Mouse (Mus musculus) embryonic facial prominence, embryonic 15.5 days (tissue): ENCODE results near the gene Cdc26. TPM values are rescaled to one million over a fixed set of nuclear protein-coding genes. Genes with fewer than 3 reads are reported as not detected.

Source experiments
- ATAC-seq: fragments of 200-750 bp; cut with Nextera tagmentation; 2 replicates; pipeline ENCODE4 v1.8.0; 2017; ENCODE audit warnings: low read depth, moderate TSS enrichment; ENCODE audit not compliant: insufficient number of reproducible peaks, low FRiP score, low TSS enrichment
- H3K27ac ChIP-seq: fragments of 300-500 bp; sonication (generic); replicated peaks from 2 replicates; pipeline ENCODE4 v1.5.1; 2015; ENCODE audit warnings: mild to moderate bottlenecking, inconsistent platforms
- H3K27me3 ChIP-seq: fragments of 300-500 bp; sonication (generic); 2 replicates; pipeline ENCODE4 v1.6.1; 2015; ENCODE audit warnings: inconsistent platforms
- H3K36me3 ChIP-seq: fragments of 300-500 bp; sonication (generic); 2 replicates; pipeline ENCODE4 v1.6.1; 2015; ENCODE audit warnings: mild to moderate bottlenecking, inconsistent platforms
- H3K4me1 ChIP-seq: fragments of 300-500 bp; sonication (generic); 2 replicates; pipeline ENCODE4 v1.6.1; 2015; ENCODE audit warnings: inconsistent platforms
- H3K4me2 ChIP-seq: fragments of 300-500 bp; sonication (generic); replicated peaks from 2 replicates; pipeline ENCODE4 v1.6.1; 2015; ENCODE audit warnings: mild to moderate bottlenecking, inconsistent platforms
- H3K4me3 ChIP-seq: fragments of 300-500 bp; sonication (generic); replicated peaks from 2 replicates; pipeline ENCODE4 v1.5.1; 2015; ENCODE audit warnings: mild to moderate bottlenecking, inconsistent platforms
- H3K9ac ChIP-seq: fragments of 300-500 bp; sonication (generic); 2 replicates; pipeline ENCODE4 v1.6.1; 2015; ENCODE audit warnings: inconsistent platforms
- H3K9me3 ChIP-seq: fragments of 300-500 bp; sonication (generic); replicated peaks from 2 replicates; pipeline ENCODE4 v1.6.1; 2016; ENCODE audit warnings: inconsistent platforms
- WGBS: fragments of 180-500 bp; shearing (Covaris S2); methylation state at CpG from one replicate; pipeline ENCODE4 v1.1.7; 2015; 5-methylcytosine and 5-hydroxymethylcytosine counted together
- polyA plus RNA-seq: library from polyadenylated mRNA; unstranded; fragments of >200 nt; fragmentation: Nextera tagmentation; extraction: Ambion mirVana; gene quantifications from 2 replicates; pipeline ENCODE4 v1.2.1, GENCODE M21; 2015

The Cdc26 gene
- polyA plus RNA-seq, 1 experiment from 2014 or later: 149 TPM

- Histone ChIP-seq H3K4me3 (no peak overlapping the region), H3K4me2 (no peak overlapping the region), H3K27me3 (no peaks in the 10 kb centered on the region), H3K27ac (no peak overlapping the region), H3K9ac (no peak overlapping the region), H3K4me1 (no peaks in the 10 kb centered on the region), H3K9me3 (no peaks in the 10 kb centered on the region), H3K36me3 (peaks cover 76% of the 10 kb centered on the region)
- 82% methylated on average over 4 of the region's 4 CpGs for WGBS
- ATAC-seq: no peak
Observed at GRCm38 (mm10) chr4:62397616-62398365, 10.7 kb downstream of the Cdc26 start.

GRCm38 (mm10) chr4:62395806-62396205, 12.6 kb downstream of the Cdc26 start:
- Histone ChIP-seq H3K4me3 (no peak overlapping the region), H3K9ac (no peak overlapping the region), H3K4me1 (no peaks in the 10 kb centered on the region), H3K36me3 (peaks cover 76% of the 10 kb centered on the region), H3K4me2 (no peak overlapping the region), H3K27me3 (no peaks in the 10 kb centered on the region), H3K27ac (no peak overlapping the region), H3K9me3 (no peaks in the 10 kb centered on the region)
- 84% methylated on average over 1 of the region's 1 CpGs for WGBS
- ATAC-seq: no peak

- Histone ChIP-seq H3K9me3 (no peaks in the 10 kb centered on the region), H3K36me3 (peaks cover 68% of the 10 kb centered on the region), H3K4me1 (no peaks in the 10 kb centered on the region), H3K27ac (no peak overlapping the region), H3K9ac (no peak overlapping the region), H3K27me3 (no peaks in the 10 kb centered on the region), H3K4me3 (no peak overlapping the region), H3K4me2 (no peak overlapping the region)
- WGBS: 54% methylated on average over 6 of the region's 6 CpGs
- ATAC-seq: no peak
Observed at GRCm38 (mm10) chr4:62393459-62393858, 15.0 kb downstream of the Cdc26 start.

GRCm38 (mm10) chr4:62391892-62392291, 16.6 kb downstream of the Cdc26 start:
- no peak overlapping the region for H3K4me3 ChIP-seq
- H3K27me3 ChIP-seq: no peaks in the 10 kb centered on the region
- H3K4me2 ChIP-seq: no peak overlapping the region
- H3K9ac ChIP-seq: no peak overlapping the region
- peaks cover 61% of the 10 kb centered on the region for H3K36me3 ChIP-seq
- WGBS: 86% methylated on average over 7 of the region's 7 CpGs
- no peak for ATAC-seq
- no peaks in the 10 kb centered on the region for H3K9me3 ChIP-seq
- no peak overlapping the region for H3K27ac ChIP-seq
- no peaks in the 10 kb centered on the region for H3K4me1 ChIP-seq

- Histone ChIP-seq H3K27me3 (no peaks in the 10 kb centered on the region), H3K36me3 (peaks cover 53% of the 10 kb centered on the region), H3K4me1 (no peaks in the 10 kb centered on the region), H3K9ac (no peak overlapping the region), H3K4me3 (no peak overlapping the region), H3K4me2 (no peak overlapping the region), H3K27ac (no peak overlapping the region), H3K9me3 (no peaks in the 10 kb centered on the region)
- WGBS: 88% methylated on average over 5 of the region's 5 CpGs
- no peak for ATAC-seq
Observed at GRCm38 (mm10) chr4:62389592-62390512, 18.6 kb downstream of the Cdc26 start.

- H3K4me1 ChIP-seq: no peaks in the 10 kb centered on the region
- H3K4me3 ChIP-seq: no peak overlapping the region
- no peaks in the 10 kb centered on the region for H3K9me3 ChIP-seq
- no peak overlapping the region for H3K4me2 ChIP-seq
- H3K27ac ChIP-seq: no peak overlapping the region
- WGBS: 87% methylated on average over 7 of the region's 7 CpGs
- H3K36me3 ChIP-seq: peaks cover 27% of the 10 kb centered on the region
- H3K27me3 ChIP-seq: no peaks in the 10 kb centered on the region
- ATAC-seq: no peak
- no peak overlapping the region for H3K9ac ChIP-seq
Observed at GRCm38 (mm10) chr4:62385439-62385838, 23.0 kb downstream of the Cdc26 start.

- Histone ChIP-seq H3K27ac (no peak overlapping the region), H3K4me1 (no peaks in the 10 kb centered on the region), H3K9me3 (no peaks in the 10 kb centered on the region), H3K4me2 (no peak overlapping the region), H3K4me3 (no peak overlapping the region), H3K27me3 (no peaks in the 10 kb centered on the region), H3K36me3 (peaks cover 17% of the 10 kb centered on the region), H3K9ac (no peak overlapping the region)
- WGBS: 84% methylated on average over 1 of the region's 1 CpGs
- no peak for ATAC-seq
Observed at GRCm38 (mm10) chr4:62384159-62384558, 24.3 kb downstream of the Cdc26 start.

- no peak for ATAC-seq
Observed at GRCm38 (mm10) chr4:62383752-62384151, 24.7 kb downstream of the Cdc26 start.

GRCm38 (mm10) chr4:62383207-62383606, 25.2 kb downstream of the Cdc26 start:
- no peaks in the 10 kb centered on the region for H3K9me3 ChIP-seq
- no peak overlapping the region for H3K9ac ChIP-seq
- H3K27me3 ChIP-seq: no peaks in the 10 kb centered on the region
- H3K4me1 ChIP-seq: no peaks in the 10 kb centered on the region
- H3K4me2 ChIP-seq: no peak overlapping the region
- H3K4me3 ChIP-seq: no peak overlapping the region
- H3K36me3 ChIP-seq: peaks cover 11% of the 10 kb centered on the region
- no peak for ATAC-seq
- WGBS: 90% methylated on average over 6 of the region's 6 CpGs
- H3K27ac ChIP-seq: no peak overlapping the region

More at GRCm38 (mm10) chr4:62383752-62384151, 24.7 kb downstream of the Cdc26 start:
- Histone ChIP-seq H3K9me3 (no peaks in the 10 kb centered on the region), H3K9ac (no peak overlapping the region), H3K4me3 (no peak overlapping the region), H3K36me3 (peaks cover 17% of the 10 kb centered on the region), H3K4me2 (no peak overlapping the region), H3K4me1 (no peaks in the 10 kb centered on the region), H3K27me3 (no peaks in the 10 kb centered on the region), H3K27ac (no peak overlapping the region)
- 81% methylated on average over 7 of the region's 7 CpGs for WGBS

- no peak overlapping the region for H3K4me3 ChIP-seq
- 84% methylated on average over 9 of the region's 9 CpGs for WGBS
- H3K9me3 ChIP-seq: no peaks in the 10 kb centered on the region
- no peaks in the 10 kb centered on the region for H3K27me3 ChIP-seq
- no peak for ATAC-seq
- no peak overlapping the region for H3K9ac ChIP-seq
- no peak overlapping the region for H3K4me2 ChIP-seq
- no peaks in the 10 kb centered on the region for H3K4me1 ChIP-seq
- no peak overlapping the region for H3K27ac ChIP-seq
- H3K36me3 ChIP-seq: no peaks in the 10 kb centered on the region
Observed at GRCm38 (mm10) chr4:62379724-62380381, 28.6 kb downstream of the Cdc26 start.

- no peak overlapping the region for H3K9ac ChIP-seq
- no peaks in the 10 kb centered on the region for H3K36me3 ChIP-seq
- ATAC-seq: no peak
- no peak overlapping the region for H3K27ac ChIP-seq
- WGBS: 81% methylated on average over 2 of the region's 2 CpGs
- no peaks in the 10 kb centered on the region for H3K27me3 ChIP-seq
- no peak overlapping the region for H3K4me2 ChIP-seq
- H3K4me1 ChIP-seq: 0 out of 2 replicates have a peak, but pooled peaks cover 6% of the 10 kb centered on the region
- H3K4me3 ChIP-seq: no peak overlapping the region
- no peaks in the 10 kb centered on the region for H3K9me3 ChIP-seq
Observed at GRCm38 (mm10) chr4:62376123-62376522, 32.3 kb downstream of the Cdc26 start.
